Mouse (Mus musculus) layer of hippocampus, adult 2 months (tissue): ENCODE measurements at regions not wholly inside any gene's neighbourhood (a gene's known extent, or its start where the extent isn't known, plus 50 kb on each side); places are given as distances from the start of the nearest gene placed in this dataset.

ENCODE experiments used
- DNase-seq, 2 experiments: peaks; one replicate each; pipeline ENCODE4 v3.0.0; 2022; ENCODE audit warnings: low spot score in 2 of 2
- H3K27ac ChIP-seq: fragments of 200-600 bp; 2 replicates; pipeline ENCODE4 v1.8.1; 2022
- H3K4me3 ChIP-seq: fragments of 200-600 bp; 2 replicates; pipeline ENCODE4 v1.8.1; 2022; ENCODE audit warnings: mild to moderate bottlenecking
- CTCF ChIP-seq: fragments of 200-600 bp; conservative IDR thresholded peaks from 2 replicates; pipeline ENCODE4 v1.8.1; 2022; ENCODE audit warnings: antibody characterized with exemption, mild to moderate bottlenecking, moderate library complexity

- no peak for DNase-seq
- TF ChIP-seq CTCF, result peak; percentile 78
- Histone ChIP-seq H3K27ac (no peak overlapping the region), H3K4me3 (no peak overlapping the region)
These were observed 884.7 kb downstream of the Gm597 start for GRCm38 (mm10) chr1:27895333-27895732.

DNA sequence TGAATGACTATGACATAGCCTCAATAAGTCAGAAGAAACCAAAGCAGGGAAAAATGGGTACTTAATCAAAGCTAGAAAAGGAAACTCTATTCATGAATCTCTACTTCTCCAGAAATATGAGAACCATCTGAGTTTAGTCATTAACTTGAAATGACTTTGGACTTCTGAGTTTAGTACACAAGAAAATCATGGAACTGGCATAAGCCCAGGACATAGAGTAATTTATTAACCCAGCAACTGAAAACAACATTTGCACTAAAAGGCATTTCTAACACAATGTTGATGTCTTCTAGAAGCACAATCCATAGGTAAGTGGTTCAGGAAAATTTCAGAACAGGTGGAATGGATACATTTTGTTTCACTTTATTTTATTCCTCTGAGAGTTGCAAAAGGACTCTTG lies 896.3 kb downstream of the Gm597 start:
- DNase-seq, result no peak
- H3K4me3 ChIP-seq, result no peak overlapping the region
- no peak for TF ChIP-seq CTCF
- H3K27ac ChIP-seq, result no peak overlapping the region
